Mouse (Mus musculus): Measurements from ENCODE around the gene Ahsg.

DNA sequence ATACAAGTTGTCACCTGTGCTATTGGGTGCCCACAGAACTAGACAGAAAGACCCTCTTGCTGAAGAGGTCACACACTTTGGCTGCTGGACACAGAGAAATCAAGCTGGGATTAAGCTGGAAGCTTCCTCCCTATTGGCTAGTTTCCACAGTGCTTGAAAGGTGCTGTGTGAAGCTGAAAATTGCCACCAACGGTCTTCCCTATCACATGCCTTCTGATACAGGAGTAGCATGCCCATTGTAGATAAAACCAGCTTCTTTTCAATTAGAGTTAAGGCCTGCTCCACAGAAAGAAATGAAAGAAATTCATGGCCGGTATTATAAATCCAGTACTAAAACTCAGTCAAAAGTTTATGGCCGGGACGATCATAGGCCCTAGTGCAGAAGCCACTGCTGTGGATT is 38.4 kb upstream of the Ahsg start:
- TF ChIP-seq CTCF (IDR thresholded peaks at IDR 0.05) (no peak), EP300 (IDR thresholded peaks at IDR 0.05; ENCODE audit: insufficient read depth, low read depth, low read length) (no peak), POLR2A (IDR thresholded peaks at IDR 0.05; ENCODE audit: insufficient read depth, low read depth, low read length) (no peak)
